8 mouse cellular contexts compared by ENCODE assay signal in the genomic region with DNA sequence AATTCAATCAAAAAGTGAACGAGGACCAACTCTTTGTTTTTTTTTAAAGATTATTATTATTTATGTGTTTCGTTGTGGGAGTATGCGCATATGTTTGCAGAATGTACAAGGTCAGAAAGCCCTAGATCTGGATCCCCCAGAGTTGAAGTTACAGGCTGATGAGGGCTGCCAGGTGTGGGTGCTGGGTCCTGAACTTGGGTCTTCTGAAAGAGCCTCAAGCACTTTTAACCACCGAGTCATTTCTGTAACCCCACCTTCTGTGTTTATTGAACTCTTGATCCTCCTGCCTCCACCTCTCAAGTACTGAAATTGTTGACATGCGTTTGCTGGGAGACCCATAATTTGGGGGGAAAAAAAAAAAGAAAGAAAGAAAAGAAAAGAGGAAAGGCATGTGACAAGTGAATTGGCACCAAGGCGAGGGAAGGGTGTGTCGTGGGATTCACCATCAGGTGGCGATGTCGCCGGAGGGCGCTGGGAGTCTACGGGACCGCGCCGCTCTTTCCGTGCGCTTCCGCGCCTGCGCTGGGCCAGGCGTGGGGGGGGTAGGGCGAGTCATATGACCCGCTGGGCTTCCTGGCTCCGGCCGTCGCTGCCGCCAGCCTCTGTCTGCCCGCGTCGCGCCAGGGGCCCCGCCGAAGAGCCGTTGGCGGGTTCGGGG. TPM values are rescaled to one million over a fixed set of nuclear protein-coding genes. Genes with fewer than 3 reads are reported as not detected.
DNase-seq lines count a peak whose midpoint lies in the region; ATAC-seq and TF ChIP-seq lines count a peak whose summit lies in the region.

A gene (plus strand): TSS at position 574 of the 658 bp plus-strand sequence.

- peak; percentile 95 for DNase-seq in 416B (ENCODE audit: low read depth)
- peak; percentile 90 to 94 for DNase-seq in heart, adult 9 months (ENCODE audit: low spot score in 2 of 2)
- DNase-seq in monocyte, adult 2 months (ENCODE audit: low read depth in 1 of 2, low spot score in 2 of 2) = peak; percentile 84 to 92
- DNase-seq in spleen, postnatal 36 days (ENCODE audit: low spot score in 2 of 2) = peak; percentile 94 to 95

- H3K4me1 ChIP-seq in bone marrow, adult 2 months (ENCODE audit: control insufficient read depth, insufficient read depth, low read length) = peaks cover 1% of the 10 kb centered on the region
- peaks cover 27% of the 10 kb centered on the region for H3K4me1 ChIP-seq in embryonic facial prominence, embryonic 15.5 days
- H3K4me1 ChIP-seq in kidney, embryonic 14.5 days (ENCODE audit: control insufficient read depth, insufficient read depth, low read length) = peaks cover 16% of the 10 kb centered on the region
- peaks cover 18% of the 10 kb centered on the region for H3K4me1 ChIP-seq in limb, embryonic 15.5 days

- H3K4me3 ChIP-seq in bone marrow, adult 2 months (replicated peaks; ENCODE audit: control insufficient read depth, low read depth, low read length) = peak within 1 kb of the TSS; percentile 96
- H3K4me3 ChIP-seq in embryonic facial prominence, embryonic 15.5 days (replicated peaks) = peak within 1 kb of the TSS; percentile 100
- peak within 1 kb of the TSS; percentile 94 for H3K4me3 ChIP-seq in kidney, embryonic 14.5 days (ENCODE audit: low read length)
- peak within 1 kb of the TSS; percentile 100 for H3K4me3 ChIP-seq in limb, embryonic 15.5 days

- H3K36me3 ChIP-seq in embryonic facial prominence, embryonic 15.5 days = no peaks in the 10 kb centered on the region
- no peaks in the 10 kb centered on the region for H3K36me3 ChIP-seq in kidney, embryonic 14.5 days (ENCODE audit: control insufficient read depth, insufficient read depth, low read length)
- no peaks in the 10 kb centered on the region for H3K36me3 ChIP-seq in limb, embryonic 15.5 days

- H3K9me3 ChIP-seq in embryonic facial prominence, embryonic 15.5 days (replicated peaks) = no peaks in the 10 kb centered on the region
- H3K9me3 ChIP-seq in kidney, embryonic 14.5 days (ENCODE audit: control insufficient read depth, low read length) = no peaks in the 10 kb centered on the region
- no peaks in the 10 kb centered on the region for H3K9me3 ChIP-seq in limb, embryonic 15.5 days

- 10% methylated on average over 36 of the region's 36 CpGs for WGBS in bone marrow, adult 2 months
- WGBS in embryonic facial prominence, embryonic 15.5 days = 10% methylated on average over 36 of the region's 36 CpGs
- WGBS in kidney, embryonic 14.5 days = 10% methylated on average over 36 of the region's 36 CpGs
- WGBS in limb, embryonic 15.5 days = 9% methylated on average over 36 of the region's 36 CpGs

- peak within 1 kb of the TSS; percentile 76 for H3K27ac ChIP-seq in bone marrow, adult 2 months (ENCODE audit: control insufficient read depth, insufficient read depth, low read depth, low read length, poor library complexity)
- H3K27ac ChIP-seq in embryonic facial prominence, embryonic 15.5 days (replicated peaks) = peak within 1 kb of the TSS; percentile 82
- peak within 1 kb of the TSS; percentile 64; the same call in 1 of the 2 replicates for H3K27ac ChIP-seq in kidney, embryonic 14.5 days (ENCODE audit: low read depth, low read length)
- peak within 1 kb of the TSS; percentile 83 for H3K27ac ChIP-seq in limb, embryonic 15.5 days

- peak within 1 kb of the TSS; percentile 94 for H3K9ac ChIP-seq in embryonic facial prominence, embryonic 15.5 days
- H3K9ac ChIP-seq in kidney, embryonic 14.5 days (ENCODE audit: low read depth, low read length) = peak within 1 kb of the TSS; percentile 91
- H3K9ac ChIP-seq in limb, embryonic 15.5 days = peak within 1 kb of the TSS; percentile 99

- peak; percentile 94 for ATAC-seq in embryonic facial prominence, embryonic 15.5 days (ENCODE audit: insufficient number of reproducible peaks, low FRiP score, low TSS enrichment, low read depth)
- ATAC-seq in kidney, embryonic 14.5 days (ENCODE audit: low FRiP score, low TSS enrichment) = peak; percentile 96
- peak; percentile 90 for ATAC-seq in limb, embryonic 15.5 days (ENCODE audit: insufficient number of reproducible peaks, low FRiP score, low TSS enrichment, low read depth)

- peak; percentile 76; the same call in 1 of the 2 replicates for TF ChIP-seq POLR2A in bone marrow, adult 2 months (IDR thresholded peaks at IDR 0.05; ENCODE audit: borderline replicate concordance, control insufficient read depth, low read depth, low read length)

- peak; percentile 94 for TF ChIP-seq CTCF in bone marrow, adult 2 months (IDR thresholded peaks at IDR 0.05; ENCODE audit: control insufficient read depth, insufficient read depth, low read length)

- H3K4me2 ChIP-seq in embryonic facial prominence, embryonic 15.5 days (replicated peaks) = peak within 1 kb of the TSS; percentile 76
- H3K4me2 ChIP-seq in kidney, embryonic 14.5 days (replicated peaks; ENCODE audit: low read depth, low read length) = peak within 1 kb of the TSS; percentile 75
- H3K4me2 ChIP-seq in limb, embryonic 15.5 days = peak within 1 kb of the TSS; percentile 76

- H3K27me3 ChIP-seq in embryonic facial prominence, embryonic 15.5 days = no peaks in the 10 kb centered on the region
- no peaks in the 10 kb centered on the region for H3K27me3 ChIP-seq in kidney, embryonic 14.5 days (ENCODE audit: control insufficient read depth, insufficient read depth, low read length)
- no peaks in the 10 kb centered on the region for H3K27me3 ChIP-seq in limb, embryonic 15.5 days

RNA-seq across cellular contexts. Expression of the gene that starts here (rescaled TPM):
- polyA plus RNA-seq in bone marrow, adult 2 months (2011; ENCODE audit: insufficient read depth, insufficient read length, low replicate concordance, missing spikeins) = 12.9 and 15.7 TPM in 2 replicates
- polyA plus RNA-seq in embryonic facial prominence, embryonic 15.5 days (2015; fragmentation: Nextera tagmentation; extraction: Ambion mirVana) = 76.4 and 83.7 TPM in 2 replicates
- polyA plus RNA-seq in kidney, embryonic 14.5 days (2014; fragmentation: Nextera tagmentation; extraction: Ambion mirVana) = 57.2 and 83.3 TPM in 2 replicates
- 79.3 and 85.7 TPM in 2 replicates for polyA plus RNA-seq in limb, embryonic 15.5 days (2015; fragmentation: Nextera tagmentation; extraction: Ambion mirVana)

Comparison
In these comparisons a context has a peak if more than half of its experiments do, and no peak if none do; other contexts are left out.
1. Peak in every context shown above with its lines: DNase-seq, ATAC-seq, H3K4me3 ChIP-seq and H3K27ac ChIP-seq.